26 mouse cellular contexts compared by ENCODE assay signal in the genomic region with DNA sequence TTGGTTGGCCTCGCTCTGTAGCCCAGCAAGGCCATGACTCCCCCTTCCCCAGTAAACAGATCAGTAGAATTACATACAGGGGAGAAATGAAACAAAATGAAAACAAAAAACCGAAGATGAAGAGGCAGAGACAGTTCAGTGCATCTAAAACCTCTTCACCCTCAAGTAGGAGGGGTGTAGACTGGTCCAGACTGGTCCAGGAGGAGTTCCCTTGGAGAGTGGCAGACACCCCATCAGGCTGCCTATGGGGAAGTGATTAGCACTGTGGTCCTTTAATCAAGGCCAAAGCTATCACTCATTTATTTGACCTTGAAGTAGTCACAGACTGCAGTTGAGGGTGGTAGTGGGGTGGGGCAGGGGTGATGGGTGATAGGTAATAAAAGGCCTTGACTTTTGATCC. TPM values are rescaled to one million over a fixed set of nuclear protein-coding genes. Genes with fewer than 3 reads are reported as not detected.
DNase-seq lines count a peak whose midpoint lies in the region; ATAC-seq and TF ChIP-seq lines count a peak whose summit lies in the region.
"Had no signal": no experiment of that assay in that cellular context is flagged by ENCODE, and none has a peak within 500 bp of the region (broad histone marks: within the 10 kb centered on the region; RNA-seq: fewer than 3 reads in every experiment).

No protein-coding gene starts in this region.

- H3K27ac ChIP-seq in forebrain, embryonic 16.5 days (ENCODE audit: low read length), result peak overlapping the region; percentile 3; the same call in 1 of the 2 replicates
- H3K27ac ChIP-seq in forebrain, embryonic 14.5 days (ENCODE audit: low read depth, low read length), result no peak overlapping the region
- peak overlapping the region; percentile 17 for H3K27ac ChIP-seq in hindbrain, postnatal 0 days
- no peak overlapping the region; the same call in 1 of the 2 replicates for H3K27ac ChIP-seq in hindbrain, embryonic 13.5 days
- H3K27ac ChIP-seq in midbrain, embryonic 15.5 days, result peak overlapping the region; percentile 62
- H3K27ac ChIP-seq in midbrain, embryonic 10.5 days (replicated peaks), result no peak overlapping the region
- peak overlapping the region; percentile 77 for H3K27ac ChIP-seq in midbrain, postnatal 0 days (ENCODE audit: low read depth, low read length)
- H3K27ac ChIP-seq: embryonic facial prominence, embryonic 12.5 days; intestine, embryonic 15.5 days; limb, embryonic 15.5 days; liver, embryonic 13.5 days had no signal

- no peaks in the 10 kb centered on the region for H3K9me3 ChIP-seq in forebrain, embryonic 16.5 days (ENCODE audit: control insufficient read depth, low read length)
- no peaks in the 10 kb centered on the region for H3K9me3 ChIP-seq in forebrain, embryonic 14.5 days (replicated peaks; ENCODE audit: control insufficient read depth, low read length)
- no peaks in the 10 kb centered on the region for H3K9me3 ChIP-seq in hindbrain, postnatal 0 days (ENCODE audit: low read length)
- H3K9me3 ChIP-seq in hindbrain, embryonic 13.5 days, result no peaks in the 10 kb centered on the region
- no peaks in the 10 kb centered on the region for H3K9me3 ChIP-seq in midbrain, embryonic 15.5 days
- no peaks in the 10 kb centered on the region for H3K9me3 ChIP-seq in midbrain, embryonic 10.5 days (replicated peaks)
- H3K9me3 ChIP-seq in midbrain, postnatal 0 days (ENCODE audit: low read length), result no peaks in the 10 kb centered on the region
- H3K9me3 ChIP-seq: embryonic facial prominence, embryonic 12.5 days; intestine, embryonic 15.5 days; limb, embryonic 15.5 days; liver, embryonic 13.5 days; megakaryocyte, embryonic 14.5 days had no signal

- no peak for DNase-seq in forebrain, embryonic 14.5 days (ENCODE audit: low spot score)
- no peak for DNase-seq in hindbrain, postnatal 0 days (ENCODE audit: low spot score)
- DNase-seq in midbrain, embryonic 10.5 days (ENCODE audit: low spot score), result no peak
- DNase-seq in midbrain, postnatal 0 days (ENCODE audit: low spot score), result no peak
- no peak for DNase-seq in heart, adult 9 months (ENCODE audit: low spot score in 2 of 2)
- DNase-seq: cerebellum, adult 11 months; cerebellum, adult 9-10 months; cerebellum, postnatal 36 days; embryo, embryonic 11 days; liver, embryonic 13.5 days; lung, adult 18-20 months; lung, postnatal 4 days; spleen, adult 18-20 months; thymus, postnatal 25 days had no signal

- no peak overlapping the region for H3K4me3 ChIP-seq in forebrain, embryonic 16.5 days (replicated peaks; ENCODE audit: low read length)
- no peak overlapping the region for H3K4me3 ChIP-seq in forebrain, embryonic 14.5 days (ENCODE audit: low read depth, low read length)
- H3K4me3 ChIP-seq in hindbrain, postnatal 0 days (ENCODE audit: low read length), result no peak overlapping the region
- no peak overlapping the region for H3K4me3 ChIP-seq in hindbrain, embryonic 13.5 days
- no peak overlapping the region for H3K4me3 ChIP-seq in midbrain, embryonic 15.5 days
- no peak overlapping the region for H3K4me3 ChIP-seq in midbrain, embryonic 10.5 days
- no peak overlapping the region for H3K4me3 ChIP-seq in midbrain, postnatal 0 days (ENCODE audit: low read depth, low read length)
- H3K4me3 ChIP-seq: embryonic facial prominence, embryonic 12.5 days; intestine, embryonic 15.5 days; limb, embryonic 15.5 days; liver, embryonic 13.5 days; megakaryocyte, embryonic 14.5 days had no signal

- 82% methylated on average over 2 of the region's 2 CpGs for WGBS in forebrain, embryonic 16.5 days
- WGBS in forebrain, embryonic 14.5 days, result 84% methylated on average over 2 of the region's 2 CpGs
- WGBS in hindbrain, postnatal 0 days, result 85% methylated on average over 2 of the region's 2 CpGs
- WGBS in hindbrain, embryonic 13.5 days, result 91% methylated on average over 2 of the region's 2 CpGs
- 82% methylated on average over 2 of the region's 2 CpGs for WGBS in midbrain, embryonic 15.5 days
- 83% methylated on average over 2 of the region's 2 CpGs for WGBS in midbrain, embryonic 10.5 days
- 86% methylated on average over 2 of the region's 2 CpGs for WGBS in midbrain, postnatal 0 days

- TF ChIP-seq CTCF in hindbrain, postnatal 0 days (IDR thresholded peaks at IDR 0.05; ENCODE audit: low read depth), result no peak
- TF ChIP-seq CTCF in midbrain, postnatal 0 days (IDR thresholded peaks at IDR 0.05), result no peak

- H3K4me1 ChIP-seq in forebrain, embryonic 16.5 days (replicated peaks; ENCODE audit: control insufficient read depth, insufficient read depth, low read length), result peaks cover 7% of the 10 kb centered on the region
- H3K4me1 ChIP-seq in forebrain, embryonic 14.5 days (ENCODE audit: control insufficient read depth, insufficient read depth, low read length), result no peaks in the 10 kb centered on the region
- H3K4me1 ChIP-seq in hindbrain, postnatal 0 days (ENCODE audit: insufficient read depth, low read length), result peaks cover 10% of the 10 kb centered on the region
- H3K4me1 ChIP-seq in hindbrain, embryonic 13.5 days (replicated peaks), result peaks cover 10% of the 10 kb centered on the region
- peaks cover 7% of the 10 kb centered on the region; the same call in 1 of the 2 replicates for H3K4me1 ChIP-seq in midbrain, embryonic 15.5 days
- H3K4me1 ChIP-seq in midbrain, embryonic 10.5 days, result peaks cover 11% of the 10 kb centered on the region
- peaks cover 11% of the 10 kb centered on the region for H3K4me1 ChIP-seq in midbrain, postnatal 0 days (ENCODE audit: insufficient read depth, low read length)
- H3K4me1 ChIP-seq: intestine, embryonic 15.5 days had no signal

- H3K36me3 ChIP-seq in forebrain, embryonic 16.5 days (ENCODE audit: control insufficient read depth, insufficient read depth), result no peaks in the 10 kb centered on the region
- no peaks in the 10 kb centered on the region for H3K36me3 ChIP-seq in forebrain, embryonic 14.5 days (ENCODE audit: control insufficient read depth, insufficient read depth, low read length)
- no peaks in the 10 kb centered on the region for H3K36me3 ChIP-seq in hindbrain, postnatal 0 days (ENCODE audit: insufficient read depth, low read length)
- no peaks in the 10 kb centered on the region for H3K36me3 ChIP-seq in hindbrain, embryonic 13.5 days
- H3K36me3 ChIP-seq in midbrain, embryonic 15.5 days (replicated peaks), result no peaks in the 10 kb centered on the region
- H3K36me3 ChIP-seq in midbrain, embryonic 10.5 days, result 0 out of 2 replicates have a peak, but pooled peaks cover under 1% of the 10 kb centered on the region
- no peaks in the 10 kb centered on the region for H3K36me3 ChIP-seq in midbrain, postnatal 0 days (ENCODE audit: insufficient read depth, low read length)
- H3K36me3 ChIP-seq: embryonic facial prominence, embryonic 12.5 days; intestine, embryonic 15.5 days; limb, embryonic 15.5 days; liver, embryonic 13.5 days had no signal

- H3K9ac ChIP-seq in forebrain, embryonic 16.5 days (replicated peaks; ENCODE audit: low read depth, low read length), result no peak overlapping the region
- H3K9ac ChIP-seq in forebrain, embryonic 14.5 days (ENCODE audit: low read length), result no peak overlapping the region
- H3K9ac ChIP-seq in hindbrain, postnatal 0 days (replicated peaks; ENCODE audit: low read length), result no peak overlapping the region
- H3K9ac ChIP-seq in hindbrain, embryonic 13.5 days, result no peak overlapping the region
- H3K9ac ChIP-seq in midbrain, embryonic 15.5 days, result no peak overlapping the region
- no peak overlapping the region for H3K9ac ChIP-seq in midbrain, postnatal 0 days (replicated peaks; ENCODE audit: low read length, poor library complexity, severe bottlenecking)
- H3K9ac ChIP-seq: embryonic facial prominence, embryonic 12.5 days; hindbrain, embryonic 14.5 days; intestine, embryonic 15.5 days; limb, embryonic 15.5 days; liver, embryonic 13.5 days had no signal

- no peak overlapping the region for H3K4me2 ChIP-seq in forebrain, embryonic 16.5 days (ENCODE audit: low read length)
- H3K4me2 ChIP-seq in forebrain, embryonic 14.5 days (ENCODE audit: low read length), result no peak overlapping the region
- H3K4me2 ChIP-seq in hindbrain, postnatal 0 days (ENCODE audit: low read depth, low read length), result no peak overlapping the region
- H3K4me2 ChIP-seq in hindbrain, embryonic 13.5 days, result no peak overlapping the region
- no peak overlapping the region for H3K4me2 ChIP-seq in midbrain, embryonic 15.5 days
- no peak overlapping the region for H3K4me2 ChIP-seq in midbrain, postnatal 0 days (ENCODE audit: low read depth, low read length, poor library complexity, severe bottlenecking)
- H3K4me2 ChIP-seq: embryonic facial prominence, embryonic 12.5 days; hindbrain, embryonic 14.5 days; intestine, embryonic 15.5 days; limb, embryonic 15.5 days; liver, embryonic 13.5 days had no signal

- ATAC-seq in forebrain, embryonic 16.5 days, result no peak
- no peak for ATAC-seq in forebrain, embryonic 14.5 days
- ATAC-seq in hindbrain, postnatal 0 days, result peak; percentile 38; the same call in 1 of the 2 replicates
- ATAC-seq in hindbrain, embryonic 13.5 days (ENCODE audit: low FRiP score), result no peak
- peak; percentile 61; the same call in 1 of the 2 replicates for ATAC-seq in midbrain, embryonic 15.5 days (replicated peaks)
- ATAC-seq in midbrain, postnatal 0 days (ENCODE audit: low FRiP score), result peak; percentile 25
- ATAC-seq: intestine, embryonic 15.5 days; lung, postnatal 0 days had no signal

- no peaks in the 10 kb centered on the region for H3K27me3 ChIP-seq in forebrain, embryonic 16.5 days (replicated peaks; ENCODE audit: control insufficient read depth, insufficient read depth, low read length)
- no peaks in the 10 kb centered on the region for H3K27me3 ChIP-seq in forebrain, embryonic 14.5 days (replicated peaks; ENCODE audit: control insufficient read depth, insufficient read depth, low read length)
- H3K27me3 ChIP-seq in hindbrain, postnatal 0 days (ENCODE audit: insufficient read depth, low read length), result no peaks in the 10 kb centered on the region
- no peaks in the 10 kb centered on the region for H3K27me3 ChIP-seq in hindbrain, embryonic 13.5 days
- no peaks in the 10 kb centered on the region for H3K27me3 ChIP-seq in midbrain, embryonic 15.5 days (replicated peaks)
- H3K27me3 ChIP-seq in midbrain, embryonic 10.5 days (ENCODE audit: low read depth, poor library complexity, severe bottlenecking), result no peaks in the 10 kb centered on the region
- H3K27me3 ChIP-seq in midbrain, postnatal 0 days (ENCODE audit: insufficient read depth, low read length), result no peaks in the 10 kb centered on the region
- H3K27me3 ChIP-seq: embryonic facial prominence, embryonic 12.5 days; intestine, embryonic 15.5 days; limb, embryonic 15.5 days; liver, embryonic 13.5 days; Patski had no signal

RNA-seq across cellular contexts. Expression of a gene that starts 24.4 kb away (rescaled TPM):
- polyA plus RNA-seq in forebrain, embryonic 16.5 days (2015; fragmentation: Nextera tagmentation; extraction: Ambion mirVana), result 0.09 and 0.10 TPM in 2 replicates
- 0.05 and 0.09 TPM in 2 replicates for polyA plus RNA-seq in forebrain, embryonic 14.5 days (2014; fragmentation: Nextera tagmentation; extraction: Ambion mirVana)
- total RNA-seq in hindbrain, postnatal 0 days (2014; rRNA removed), result not detected in 2 replicates
- 0.15 and 0.25 TPM in 2 replicates for polyA plus RNA-seq in hindbrain, postnatal 0 days (2015; fragmentation: Nextera tagmentation; extraction: Ambion mirVana)
- 0.40 and 0.45 TPM in 2 replicates for polyA plus RNA-seq in hindbrain, embryonic 13.5 days (2015; fragmentation: Nextera tagmentation; extraction: Ambion mirVana)
- 0.18 and 0.24 TPM in 2 replicates for polyA plus RNA-seq in midbrain, embryonic 15.5 days (2015; fragmentation: Nextera tagmentation; extraction: Ambion mirVana)
- 0.40 and 0.84 TPM in 2 replicates for polyA plus RNA-seq in midbrain, embryonic 10.5 days (2016; fragmentation: Nextera tagmentation; extraction: Ambion mirVana)
- total RNA-seq in midbrain, postnatal 0 days (2014; rRNA removed), result 0.22 TPM in 1 of 2 replicates, not detected in the other
- polyA plus RNA-seq in midbrain, postnatal 0 days (2015; fragmentation: Nextera tagmentation; extraction: Ambion mirVana), result 0.25 and 0.31 TPM in 2 replicates
- total RNA-seq: monocyte, adult 5-6 weeks; neutrophil, adult 5-6 weeks had no signal

Comparison
In these comparisons a context has a peak if more than half of its experiments do, and no peak if none do; other contexts are left out.
1. ATAC-seq: peak in hindbrain, postnatal 0 days (single experiment), midbrain, embryonic 15.5 days (single experiment) and midbrain, postnatal 0 days (single experiment); none in forebrain, embryonic 16.5 days (single experiment), forebrain, embryonic 14.5 days (single experiment) and hindbrain, embryonic 13.5 days (single experiment).
2. H3K27ac ChIP-seq: peak in forebrain, embryonic 16.5 days (single experiment), hindbrain, postnatal 0 days (single experiment), midbrain, embryonic 15.5 days (single experiment) and midbrain, postnatal 0 days (single experiment); none in forebrain, embryonic 14.5 days (single experiment), hindbrain, embryonic 13.5 days (single experiment) and midbrain, embryonic 10.5 days (single experiment).